Mouse (Mus musculus) neural tube, embryonic 10.5 days (tissue): ENCODE measurements around the gene Dab2ip.

ENCODE experiments used
- DNase-seq: peaks from one replicate; pipeline ENCODE4 v3.0.0-alpha.2; 2017; ENCODE audit warnings: low spot score; ENCODE audit errors: extremely low spot score

Dab2ip gene

DNA sequence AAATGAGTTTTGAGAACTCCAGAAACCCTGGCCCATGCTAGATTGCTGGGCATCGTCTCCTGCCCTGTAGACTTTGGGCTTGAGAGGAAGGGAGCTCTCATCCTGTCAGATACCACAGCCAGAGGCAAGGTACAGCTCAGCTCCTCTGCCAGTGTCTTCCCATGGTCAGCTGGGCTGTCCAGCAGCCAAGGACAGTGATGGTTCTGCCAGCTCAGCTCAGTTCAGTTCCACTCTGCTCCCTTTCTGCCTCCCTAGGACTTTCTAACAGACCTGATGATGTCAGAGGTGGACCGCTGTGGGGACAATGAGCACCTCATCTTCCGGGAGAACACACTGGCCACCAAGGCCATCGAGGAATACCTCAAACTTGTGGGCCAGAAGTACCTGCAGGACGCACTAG, 154.5 kb downstream of the Dab2ip start:
- no peak for DNase-seq

DNA sequence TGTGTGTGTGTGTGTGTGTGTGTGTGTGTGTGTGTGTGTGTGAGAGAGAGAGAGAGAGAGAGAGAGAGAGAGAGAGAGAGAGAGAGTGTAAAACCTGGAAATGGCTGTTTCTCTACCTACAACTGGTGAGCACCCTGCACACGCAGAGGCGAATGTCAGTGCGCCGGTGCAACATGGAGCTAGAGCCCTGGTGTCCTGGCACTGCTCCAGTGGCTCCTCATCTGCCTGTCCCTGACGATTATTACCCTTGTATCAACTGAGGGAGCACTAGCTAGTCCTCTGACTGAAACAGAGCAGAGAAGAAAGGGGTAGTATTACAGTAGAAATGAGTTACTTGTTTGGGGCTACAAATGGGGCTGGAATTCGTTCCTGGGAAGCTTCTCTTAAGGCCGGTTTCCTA, 155.4 kb downstream of the Dab2ip start:
- no peak for DNase-seq

DNA sequence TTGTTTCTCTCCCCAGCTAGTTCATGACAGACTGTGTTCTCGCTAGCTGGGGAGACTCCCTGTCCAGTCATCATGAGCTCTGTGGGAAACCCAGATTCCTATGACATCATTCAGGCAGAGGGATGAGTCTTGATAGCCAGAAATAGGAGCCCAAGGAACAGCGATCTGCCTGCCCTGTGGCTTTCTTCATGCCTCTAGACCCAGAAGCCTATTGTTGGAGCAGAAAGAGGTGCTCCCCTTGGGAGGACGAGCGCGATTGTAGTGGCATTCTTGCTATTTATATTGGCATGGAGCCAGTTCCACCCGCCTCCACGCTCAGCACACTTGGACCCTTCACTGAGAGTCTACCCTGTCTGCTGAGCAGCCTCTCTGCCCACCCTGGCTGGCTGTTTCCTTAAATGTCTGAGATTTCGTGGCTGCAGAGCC, 156.7 kb downstream of the Dab2ip start:
- DNase-seq = no peak

DNA sequence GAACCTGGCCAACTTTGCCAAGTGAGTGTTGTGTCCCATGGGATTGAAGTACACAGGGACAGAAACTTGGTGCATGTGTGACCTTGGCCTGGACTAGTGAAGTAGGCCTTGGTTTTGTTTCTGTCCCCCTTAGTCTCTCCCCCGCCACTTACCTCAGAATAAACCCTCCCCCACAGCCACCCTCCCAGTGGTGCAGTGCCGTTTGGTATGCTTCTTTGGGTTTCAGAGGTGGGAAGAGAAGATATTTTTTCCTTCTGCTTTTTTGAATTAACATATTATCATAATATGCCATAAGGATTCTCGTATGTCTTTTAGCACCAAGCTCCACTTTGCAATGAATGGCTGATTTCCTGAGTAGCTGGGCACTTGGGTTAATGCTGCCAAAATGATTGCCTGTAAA, 157.4 kb downstream of the Dab2ip start:
- DNase-seq = no peak

DNA sequence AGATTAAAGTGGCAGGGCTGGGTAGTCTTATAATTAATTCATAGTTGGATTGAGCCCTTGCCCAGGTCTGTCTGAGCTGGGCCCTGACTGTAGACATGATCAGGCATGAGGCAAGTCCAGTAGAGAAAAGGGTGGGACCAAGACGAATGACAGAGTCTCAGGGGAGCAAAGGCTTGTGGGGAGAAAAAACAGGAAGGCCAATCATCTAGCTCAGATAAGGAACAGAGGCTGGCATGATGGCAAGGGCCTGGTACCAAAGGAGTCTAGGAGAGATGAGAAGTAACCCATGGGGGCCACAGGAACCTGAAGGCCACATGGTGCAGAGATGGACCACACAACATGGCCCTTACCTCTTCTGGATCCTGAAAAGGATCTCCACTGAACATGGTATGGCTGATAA, 158.1 kb downstream of the Dab2ip start:
- no peak for DNase-seq

DNA sequence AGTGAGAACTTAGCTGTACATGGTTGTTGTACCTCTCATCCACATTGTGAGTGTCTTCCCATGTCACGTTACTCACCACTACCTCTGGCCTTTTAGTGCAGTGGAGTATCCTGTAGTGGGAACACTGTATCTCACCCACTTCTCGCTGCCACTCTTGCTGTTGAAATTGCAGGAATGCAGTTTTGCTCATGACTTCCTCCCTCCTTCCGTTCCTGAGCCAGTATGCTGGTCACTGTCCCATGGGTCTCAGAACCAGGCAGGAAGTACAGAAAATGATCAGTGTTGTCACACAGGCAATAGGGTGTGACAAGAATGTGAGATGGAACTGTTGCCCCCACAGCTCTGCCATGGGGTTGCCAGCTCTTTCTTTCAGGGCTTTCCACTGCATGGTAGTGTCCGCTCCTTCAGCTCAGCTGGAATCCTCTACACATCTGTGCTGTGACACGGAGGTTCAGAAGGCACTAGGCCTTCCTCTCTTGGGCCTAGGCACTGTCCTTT, 160.0 kb downstream of the Dab2ip start:
- no peak for DNase-seq

DNA sequence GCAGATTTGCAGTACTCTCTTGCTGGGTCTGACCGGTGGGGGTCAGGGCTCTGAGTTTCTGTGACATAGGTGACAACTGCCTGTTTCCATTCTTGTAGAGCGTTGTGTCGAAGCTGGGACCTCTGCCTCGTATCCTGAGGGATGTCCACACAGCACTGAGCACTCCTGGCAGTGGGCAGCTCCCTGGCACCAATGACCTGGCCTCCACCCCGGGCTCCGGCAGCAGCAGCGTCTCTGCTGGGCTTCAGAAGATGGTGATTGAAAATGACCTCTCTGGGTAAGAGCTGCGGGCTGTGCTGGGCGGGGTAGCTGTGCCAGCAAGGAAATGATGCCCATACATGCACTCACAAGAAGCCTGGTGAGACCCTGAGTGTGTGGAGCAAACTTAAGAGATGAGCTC, 160.6 kb downstream of the Dab2ip start:
- no peak for DNase-seq

DNA sequence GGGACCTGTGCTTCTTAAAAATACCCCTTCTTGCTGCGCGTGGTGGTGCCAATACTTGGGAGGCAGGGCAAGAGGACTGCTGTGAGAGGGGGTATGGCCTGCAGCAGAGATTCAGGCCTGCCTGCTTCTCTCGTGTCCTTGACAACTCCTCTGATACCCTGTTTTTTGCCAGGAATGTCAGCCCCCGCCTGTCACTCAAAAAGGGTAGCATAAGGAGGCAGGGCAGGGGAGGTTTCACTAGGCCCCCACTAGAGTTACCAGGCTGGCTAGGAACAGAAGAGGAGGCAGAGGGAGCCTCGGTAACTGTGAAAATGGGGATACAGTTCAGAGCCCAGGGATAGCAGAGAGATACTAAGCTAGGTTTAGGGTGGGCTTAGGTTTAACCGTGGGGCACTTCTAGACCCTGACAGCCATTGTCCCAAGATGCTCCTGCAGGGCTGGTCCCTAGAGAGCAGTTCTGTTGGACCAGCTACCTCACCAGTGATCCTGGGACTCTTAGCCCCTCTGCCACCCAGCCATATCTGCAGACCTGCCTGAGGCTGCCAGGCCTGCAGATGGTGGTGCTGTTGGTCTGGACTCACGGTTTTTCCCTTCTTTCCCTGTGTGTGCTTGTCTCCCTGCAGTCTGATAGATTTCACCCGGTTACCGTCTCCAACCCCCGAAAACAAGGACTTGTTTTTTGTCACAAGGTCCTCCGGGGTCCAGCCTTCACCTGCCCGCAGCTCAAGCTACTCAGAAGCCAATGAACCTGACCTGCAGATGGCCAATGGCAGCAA, 161.4 kb downstream of the Dab2ip start:
- no peak for DNase-seq

DNA sequence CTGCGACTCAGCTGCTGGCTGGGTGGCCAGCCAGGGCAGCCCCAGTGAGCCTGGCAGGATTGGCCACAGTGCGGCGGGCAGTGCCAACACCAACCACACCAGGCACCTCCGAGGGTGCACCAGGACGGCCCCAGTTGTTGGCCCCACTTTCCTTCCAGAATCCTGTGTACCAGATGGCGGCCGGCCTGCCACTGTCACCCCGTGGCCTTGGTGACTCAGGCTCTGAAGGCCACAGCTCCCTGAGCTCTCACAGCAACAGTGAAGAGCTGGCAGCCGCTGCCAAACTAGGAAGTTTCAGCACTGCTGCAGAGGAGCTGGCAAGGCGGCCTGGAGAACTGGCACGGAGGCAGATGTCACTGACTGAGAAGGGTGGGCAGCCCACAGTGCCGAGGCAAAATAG, 162.0 kb downstream of the Dab2ip start:
- DNase-seq = no peak

DNA sequence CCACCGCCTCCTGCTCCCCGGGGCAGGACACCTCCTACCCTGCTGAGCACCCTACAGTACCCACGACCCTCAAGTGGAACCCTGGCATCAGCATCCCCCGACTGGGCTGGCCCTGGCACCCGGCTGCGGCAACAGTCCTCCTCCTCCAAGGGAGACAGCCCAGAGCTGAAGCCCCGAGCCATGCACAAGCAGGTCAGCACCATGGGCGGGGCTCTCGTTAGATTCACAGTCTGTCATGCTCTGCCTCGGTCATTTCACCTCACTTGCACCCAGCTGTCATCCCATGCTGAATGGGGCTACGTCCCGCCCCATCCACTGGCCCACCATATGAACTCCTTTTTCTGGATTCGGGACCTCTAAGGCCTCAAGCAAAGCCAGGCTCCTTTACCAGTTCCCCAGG, 162.5 kb downstream of the Dab2ip start:
- DNase-seq = no peak

DNA sequence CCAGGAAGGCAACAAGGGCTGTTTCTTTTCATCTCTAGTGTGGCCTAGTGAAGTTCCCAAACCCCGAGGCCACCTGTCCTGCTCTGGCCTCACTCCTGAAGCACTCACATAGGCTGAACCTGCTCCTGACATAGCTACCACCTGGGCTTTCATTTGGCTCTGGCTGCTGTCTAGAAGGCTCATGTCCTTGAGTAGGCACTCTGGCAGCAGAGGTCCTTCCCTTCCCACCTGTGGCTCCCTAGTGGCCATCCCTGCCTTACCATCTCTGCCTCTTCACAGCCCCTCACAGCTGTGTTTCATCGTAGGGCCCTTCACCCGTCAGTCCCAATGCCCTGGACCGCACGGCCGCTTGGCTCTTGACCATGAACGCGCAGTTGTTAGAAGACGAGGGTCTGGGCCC, 162.9 kb downstream of the Dab2ip start:
- DNase-seq = no peak

DNA sequence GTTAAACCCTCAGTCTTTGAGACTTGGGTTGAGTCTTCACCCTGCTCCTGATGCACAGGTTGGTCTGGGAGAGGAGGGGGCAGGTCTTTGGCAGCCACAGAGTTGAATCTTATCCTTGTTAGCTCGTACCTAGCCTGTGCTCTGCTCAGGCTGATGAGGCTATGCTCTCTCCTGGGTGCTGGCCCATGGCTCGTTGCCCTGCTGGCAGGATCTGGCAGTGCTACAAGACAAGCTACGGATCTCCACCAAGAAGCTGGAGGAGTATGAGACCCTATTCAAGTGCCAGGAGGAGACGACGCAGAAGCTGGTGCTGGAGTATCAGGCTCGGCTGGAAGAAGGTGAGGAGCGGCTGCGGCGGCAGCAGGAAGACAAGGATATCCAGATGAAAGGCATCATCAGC, 164.8 kb downstream of the Dab2ip start:
- DNase-seq = no peak

DNA sequence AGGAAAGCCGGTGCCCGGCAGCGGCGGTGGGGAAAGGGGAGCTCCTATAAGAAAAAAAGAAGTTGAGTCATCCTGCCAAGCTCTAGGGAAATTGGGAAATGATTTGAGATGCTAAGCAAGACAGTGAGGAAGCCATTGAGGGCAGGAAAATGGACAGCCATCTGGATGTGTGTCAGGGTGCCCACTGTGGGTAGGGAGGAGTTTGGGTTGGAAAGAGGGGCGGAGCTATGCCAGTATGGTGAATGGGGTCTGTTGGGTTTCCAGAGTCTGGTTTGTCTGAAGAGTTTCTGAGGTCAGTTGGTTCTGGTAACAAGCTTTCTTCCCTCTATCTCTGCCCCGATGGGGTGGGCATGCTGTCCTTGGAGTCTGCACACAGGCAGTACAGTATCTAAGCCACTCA, 165.2 kb downstream of the Dab2ip start:
- no peak for DNase-seq

DNA sequence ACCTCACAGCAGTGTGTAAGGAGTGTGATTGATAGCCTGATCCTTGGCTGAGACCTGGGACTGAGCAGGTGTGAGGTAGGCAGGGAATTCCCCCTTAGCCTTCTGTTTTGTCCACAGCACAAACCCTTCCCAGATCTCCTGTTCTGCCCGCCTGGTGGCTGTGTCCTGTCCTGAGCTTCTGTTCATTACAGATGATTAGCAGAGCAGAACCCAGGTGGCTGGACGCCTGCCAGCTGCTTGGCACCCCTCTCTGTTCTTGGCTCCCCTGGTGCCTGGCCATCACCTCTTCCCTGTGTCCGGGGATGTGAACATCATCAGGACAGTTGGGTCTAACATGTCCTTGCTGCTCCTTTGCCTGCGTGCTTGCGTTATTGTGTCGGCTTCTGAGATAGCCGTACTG, 165.6 kb downstream of the Dab2ip start:
- DNase-seq = no peak

DNA sequence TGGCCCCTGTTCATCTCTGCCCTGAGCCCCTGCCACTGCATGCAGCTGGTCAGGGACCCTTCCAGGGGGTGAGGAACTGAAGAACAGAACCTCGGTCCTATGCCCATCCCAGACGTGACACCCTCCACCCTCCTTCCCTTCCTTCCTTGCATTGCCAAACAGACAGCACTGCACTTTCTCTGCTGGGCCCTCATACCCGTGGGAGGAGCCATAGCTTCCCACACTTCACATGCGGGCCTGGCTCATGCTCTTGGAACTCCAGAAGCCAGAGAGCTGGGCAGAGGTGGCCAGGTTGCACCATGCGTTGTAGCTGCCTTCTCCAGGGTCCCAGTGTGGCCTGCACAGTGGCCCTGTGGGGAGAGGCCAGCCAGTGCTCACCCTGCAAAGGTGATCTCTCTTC, 170.6 kb downstream of the Dab2ip start:
- no peak for DNase-seq

DNA sequence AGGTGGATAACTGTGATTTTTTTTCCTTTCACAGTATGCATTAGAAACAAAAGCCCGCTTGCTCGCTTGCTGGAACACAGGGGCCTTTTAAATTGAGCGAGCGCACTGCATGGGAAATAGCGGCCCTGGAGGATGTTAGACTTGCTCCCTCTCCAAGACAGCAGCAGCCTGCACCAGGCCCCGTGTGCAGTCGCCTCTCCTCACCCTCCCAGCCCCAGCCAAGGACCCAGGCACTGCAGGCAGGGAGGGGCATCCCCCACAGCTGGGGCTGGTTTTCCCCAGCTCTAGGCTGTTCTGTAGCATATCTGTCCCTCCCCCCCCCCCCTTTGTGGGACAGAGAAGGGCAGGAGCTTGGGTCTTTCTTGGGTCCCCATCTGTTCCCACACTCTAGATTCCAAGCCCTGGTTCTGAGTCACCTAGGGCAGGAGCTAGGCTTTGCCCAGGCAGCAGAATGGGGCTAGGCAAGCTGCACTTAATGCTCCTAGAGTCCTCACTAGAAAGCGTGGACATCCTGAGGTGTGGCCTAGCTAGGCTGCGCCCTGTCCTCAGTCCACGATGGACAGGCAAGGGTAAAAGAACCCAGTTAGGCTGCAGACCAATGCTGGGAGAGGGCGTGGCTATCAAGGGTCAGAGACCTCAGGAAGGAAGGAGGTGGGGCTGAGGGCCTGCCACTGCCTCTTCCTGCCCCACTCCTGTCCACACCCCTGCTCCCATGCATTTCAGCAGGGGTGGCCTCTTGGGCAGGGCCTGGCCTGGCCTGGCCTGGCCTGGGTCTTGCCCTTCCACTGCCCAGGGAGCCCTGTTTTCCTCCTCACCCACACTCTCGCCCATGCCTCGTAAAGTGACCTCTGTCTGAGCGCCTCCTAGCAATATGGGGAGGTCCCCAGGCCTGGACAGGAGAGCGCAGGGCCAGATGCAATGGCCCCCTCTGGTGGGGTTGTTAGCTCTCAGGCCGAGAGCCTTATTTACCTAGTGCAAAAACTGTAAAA, 171.3 kb downstream of the Dab2ip start:
- peak; percentile 45 for DNase-seq

DNA sequence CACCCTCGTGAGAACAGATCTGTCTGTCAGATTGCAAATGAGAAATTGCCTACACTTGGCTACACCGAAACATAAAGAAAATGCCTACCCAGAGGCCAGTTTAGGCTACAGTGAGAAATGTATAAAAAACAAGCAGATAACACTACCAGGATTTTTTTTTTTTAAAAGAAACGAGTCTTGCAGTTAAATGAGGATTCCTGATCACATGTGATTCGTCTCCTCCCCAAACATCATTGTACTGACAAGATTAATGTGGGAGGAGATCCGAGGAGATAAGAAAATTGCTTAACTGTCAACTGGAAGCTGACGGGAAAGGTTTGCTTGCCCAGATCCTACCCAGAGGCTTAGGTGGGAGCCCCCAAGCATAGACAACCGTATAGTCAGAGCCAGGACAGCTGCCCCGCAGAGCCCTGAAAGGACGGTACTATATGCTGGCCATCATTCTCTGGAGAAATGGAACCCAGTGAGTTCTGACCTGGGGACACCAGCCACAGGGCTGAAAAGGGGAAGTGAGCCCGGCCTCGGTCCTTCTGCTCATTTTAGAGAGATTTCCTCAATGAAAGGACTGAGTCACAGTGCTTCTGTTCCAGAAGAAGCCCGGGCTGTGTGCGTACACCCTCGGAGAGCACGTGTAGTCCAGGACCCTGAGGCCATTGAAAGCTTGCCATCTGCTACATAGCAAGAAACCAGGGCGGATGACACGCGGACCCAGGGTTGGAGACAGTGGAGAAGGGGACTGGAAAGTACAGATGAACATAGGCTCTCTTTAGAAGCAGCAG, 173.8 kb downstream of the Dab2ip start:
- no peak for DNase-seq

DNA sequence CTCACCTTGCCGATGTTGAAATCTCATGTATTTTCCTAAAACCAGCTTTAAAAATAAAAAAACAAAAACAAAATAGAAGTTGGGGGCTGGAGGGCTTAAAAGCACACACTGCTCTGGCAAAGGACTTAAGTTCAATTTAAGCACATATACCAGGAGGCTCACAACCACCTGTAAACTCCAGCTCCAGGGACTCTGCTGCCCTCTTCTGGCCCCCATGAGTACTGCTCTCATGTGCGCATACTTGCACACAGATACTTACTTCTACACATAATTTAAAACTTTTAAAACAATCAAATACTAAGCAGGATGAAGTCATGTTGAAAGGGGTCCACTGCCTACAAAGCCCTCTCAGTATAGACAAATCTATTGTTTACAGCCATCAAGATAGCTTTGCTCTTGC, 176.9 kb downstream of the Dab2ip start:
- no peak for DNase-seq

DNA sequence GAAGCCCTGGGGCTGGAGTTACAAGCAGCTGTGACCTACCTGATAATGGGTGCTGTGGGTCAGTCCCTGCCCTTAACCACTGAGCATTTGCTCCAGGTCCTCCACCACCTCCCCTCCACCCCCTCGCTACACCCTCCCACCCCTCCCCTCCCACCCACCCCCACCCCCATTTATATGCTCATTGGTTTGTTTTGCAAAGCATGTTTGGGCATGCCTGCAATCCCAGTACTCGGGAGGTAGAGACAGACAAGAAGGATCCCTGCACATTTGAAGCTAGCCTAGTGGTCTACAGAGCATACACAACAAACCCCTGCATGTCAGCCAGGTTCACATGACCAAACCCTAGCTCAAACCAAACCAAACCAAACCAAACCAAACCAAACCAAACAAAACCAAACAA, 178.0 kb downstream of the Dab2ip start:
- no peak for DNase-seq

DNA sequence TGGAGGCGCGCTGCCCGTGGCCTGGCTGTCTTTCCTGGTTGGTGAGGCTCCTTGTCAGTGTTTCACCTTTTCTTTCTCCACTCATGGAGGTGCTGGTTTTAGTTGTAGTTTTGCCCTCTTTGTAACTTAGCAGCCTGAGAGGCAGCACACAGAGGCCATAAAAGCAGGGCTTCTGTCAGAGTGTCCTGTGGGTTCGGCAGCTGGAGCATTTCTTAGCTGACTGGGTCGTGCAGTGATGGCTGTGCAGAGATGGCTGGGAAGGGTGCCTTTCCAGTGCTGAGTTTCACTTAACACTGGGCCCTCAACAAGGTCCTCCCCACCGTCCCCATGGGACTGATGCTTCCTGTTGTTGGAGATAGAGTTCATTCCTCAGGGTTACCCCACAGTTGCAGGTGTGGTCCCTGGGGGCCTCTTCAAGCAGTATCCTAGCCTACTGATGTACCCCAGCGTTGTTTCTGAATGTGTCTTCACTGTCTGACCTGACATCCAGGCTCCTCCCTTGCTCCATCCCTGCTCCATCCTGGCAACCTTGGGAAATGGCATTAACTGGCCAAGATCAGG, 179.5 kb downstream of the Dab2ip start:
- DNase-seq = no peak

DNA sequence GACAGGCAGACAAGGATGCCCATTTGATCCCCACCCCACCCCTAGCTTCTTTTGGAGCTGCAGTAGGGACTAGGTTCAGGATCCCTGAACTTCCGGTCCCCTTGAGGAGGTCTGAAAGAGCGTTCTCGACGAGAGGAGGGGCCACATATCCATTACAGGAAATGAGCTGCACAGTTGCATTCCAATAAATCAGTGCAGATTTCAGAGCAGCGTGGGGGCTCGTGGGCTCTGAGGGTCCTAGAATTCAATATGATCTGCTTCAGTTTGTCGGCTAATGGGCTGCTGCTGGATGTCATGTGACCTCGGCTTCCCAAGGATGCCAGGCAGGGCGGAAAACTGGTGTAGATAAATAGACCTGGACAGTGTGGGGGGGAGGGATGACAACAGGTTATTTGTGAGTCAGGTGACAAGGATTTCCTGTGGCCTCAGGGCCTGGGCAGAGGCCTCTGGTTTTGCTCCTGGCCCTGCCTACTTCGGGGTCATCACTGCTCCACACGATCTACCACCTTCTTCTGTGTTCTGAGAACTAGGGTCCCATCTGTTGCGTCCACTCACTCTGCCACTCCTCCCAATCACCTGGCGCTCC, 181.7 kb downstream of the Dab2ip start:
- DNase-seq = peak; percentile 26
